Mouse (Mus musculus): ENCODE data around the gene Ildr2. TPM values are rescaled to one million over a fixed set of nuclear protein-coding genes. Genes with fewer than 3 reads are reported as not detected.

Gene Ildr2
- total RNA-seq, 1 experiment from 2014 or later = not detected

- no peak for ATAC-seq (replicated peaks; ENCODE audit: low read depth, poor library complexity, severe bottlenecking)
Observed at GRCm38 (mm10) chr1:166282597-166283210, 28.8 kb downstream of the Ildr2 start.

DNA sequence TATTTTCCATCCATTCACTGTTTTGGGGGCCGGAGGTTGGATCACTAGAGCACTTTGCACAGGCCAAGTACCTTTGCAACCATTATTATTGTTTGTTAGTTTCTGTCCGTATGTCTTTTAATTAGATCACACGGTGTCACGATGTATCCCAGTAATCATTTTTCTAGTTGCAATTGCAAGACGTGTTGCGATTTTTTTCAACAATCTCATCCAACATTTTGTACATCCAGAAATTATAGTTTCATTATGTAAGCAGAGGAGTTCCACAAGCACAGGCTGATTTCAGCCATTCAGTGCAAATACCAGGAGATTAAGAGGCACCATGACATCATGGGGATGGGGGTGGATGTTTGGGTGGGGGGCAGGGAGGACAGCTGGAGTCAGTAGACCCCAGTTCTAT is 29.5 kb downstream of the Ildr2 start:
- no peak for ATAC-seq (replicated peaks; ENCODE audit: low read depth, poor library complexity, severe bottlenecking)

- ATAC-seq (replicated peaks; ENCODE audit: low read depth, poor library complexity, severe bottlenecking) = peak; percentile 80
Observed at GRCm38 (mm10) chr1:166284390-166284789, 30.5 kb downstream of the Ildr2 start.

- no peak for ATAC-seq (replicated peaks; ENCODE audit: low read depth, poor library complexity, severe bottlenecking)
Observed at GRCm38 (mm10) chr1:166286231-166286630, 32.3 kb downstream of the Ildr2 start.

- no peak for ATAC-seq (replicated peaks; ENCODE audit: low read depth, poor library complexity, severe bottlenecking)
Observed at GRCm38 (mm10) chr1:166290562-166290961, 36.6 kb downstream of the Ildr2 start.

GRCm38 (mm10) chr1:166293086-166293485 is 39.1 kb downstream of the Ildr2 start:
- ATAC-seq (replicated peaks; ENCODE audit: low read depth, poor library complexity, severe bottlenecking) = no peak

DNA sequence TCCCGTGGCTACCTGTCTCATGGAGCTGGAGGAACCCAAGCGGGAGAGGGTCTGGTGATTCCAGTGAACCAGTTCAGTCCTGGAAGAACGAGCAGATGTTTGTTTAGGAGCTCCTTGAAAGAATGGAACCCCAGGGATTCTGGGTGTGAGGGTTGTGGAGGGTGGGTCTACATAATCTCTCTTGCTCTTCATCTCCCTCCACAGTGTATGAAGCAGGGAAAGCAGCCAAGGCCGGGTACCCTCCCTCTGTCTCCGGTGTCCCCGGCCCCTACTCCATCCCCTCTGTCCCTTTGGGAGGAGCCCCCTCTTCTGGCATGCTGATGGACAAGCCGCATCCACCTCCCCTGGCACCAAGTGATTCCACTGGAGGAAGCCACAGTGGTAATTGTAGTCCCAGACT is 41.6 kb downstream of the Ildr2 start:
- ATAC-seq (replicated peaks; ENCODE audit: low read depth, poor library complexity, severe bottlenecking) = no peak

GRCm38 (mm10) chr1:166296371-166296770 is 42.4 kb downstream of the Ildr2 start:
- no peak for ATAC-seq (replicated peaks; ENCODE audit: low read depth, poor library complexity, severe bottlenecking)

DNA sequence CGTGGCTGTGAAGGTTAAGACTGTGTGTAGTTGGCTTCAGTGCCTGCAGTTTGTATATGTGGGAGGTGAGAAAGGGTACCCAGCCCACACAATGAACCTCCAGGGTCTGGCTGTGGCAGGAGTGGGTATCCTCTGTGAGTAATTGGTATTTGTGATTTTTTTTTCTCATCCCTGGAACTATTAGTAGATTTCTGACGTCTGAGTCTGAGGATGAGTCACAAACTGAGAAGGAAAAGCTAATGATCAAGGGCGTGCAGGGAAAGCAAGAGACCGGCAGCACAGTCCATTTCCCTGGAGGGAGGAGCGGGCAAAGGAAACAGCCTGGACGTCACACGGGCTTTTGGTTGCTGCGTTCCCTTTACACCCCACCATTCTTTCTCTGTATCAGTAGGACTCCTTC is 43.0 kb downstream of the Ildr2 start:
- ATAC-seq (replicated peaks; ENCODE audit: low read depth, poor library complexity, severe bottlenecking) = no peak

DNA sequence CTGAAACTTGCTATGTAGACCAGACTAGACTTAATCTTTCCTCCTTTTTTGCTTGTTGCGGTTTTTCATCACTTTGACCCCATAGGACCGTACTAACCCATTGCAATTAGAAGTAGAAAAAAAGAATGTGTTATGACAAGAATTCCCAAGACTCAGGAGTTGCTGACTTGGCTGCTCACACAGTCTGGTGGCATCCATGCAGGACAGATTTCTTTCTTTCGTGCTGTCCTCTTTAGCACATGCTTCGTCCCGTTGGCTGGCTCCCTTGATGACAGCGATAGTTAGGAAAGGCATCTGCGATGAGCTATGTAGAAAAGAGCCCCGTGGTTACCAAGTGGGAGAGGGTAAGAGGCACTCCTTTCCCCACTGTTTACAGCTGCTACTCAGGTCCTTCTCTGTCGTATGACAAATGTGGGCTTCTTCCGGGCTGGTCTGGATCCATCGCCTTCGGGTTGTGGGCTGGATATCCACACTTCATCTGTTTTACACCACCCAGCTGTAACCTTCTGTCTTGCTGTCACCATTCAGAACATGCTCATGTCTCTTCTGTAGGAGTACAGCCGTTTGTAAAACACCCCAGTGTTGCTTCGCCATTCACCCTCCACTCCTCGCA is 43.7 kb downstream of the Ildr2 start:
- ATAC-seq (replicated peaks; ENCODE audit: low read depth, poor library complexity, severe bottlenecking) = no peak

DNA sequence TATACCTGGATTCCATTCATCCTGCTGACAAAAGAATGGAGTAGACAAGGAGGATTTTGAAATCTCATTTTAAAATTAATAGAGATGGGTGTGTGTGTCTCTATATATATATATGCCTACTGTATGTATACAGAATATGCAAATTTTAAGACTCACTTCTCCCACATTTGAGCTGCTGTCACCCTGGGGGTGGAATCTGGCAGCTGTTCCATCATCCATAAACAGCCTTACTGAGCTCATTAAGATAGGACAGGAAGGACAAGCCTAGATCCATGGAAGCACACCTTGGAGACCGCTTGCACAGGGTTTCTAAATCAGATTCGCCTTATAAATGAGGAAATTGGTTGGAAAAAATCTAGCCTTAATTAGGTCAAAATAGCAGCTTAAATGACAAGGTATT is 44.9 kb downstream of the Ildr2 start:
- no peak for ATAC-seq (replicated peaks; ENCODE audit: low read depth, poor library complexity, severe bottlenecking)

- peak; percentile 73; the same call in 1 of the 2 replicates for ATAC-seq (replicated peaks; ENCODE audit: low read depth, poor library complexity, severe bottlenecking)
Observed at GRCm38 (mm10) chr1:166299821-166300220, 45.9 kb downstream of the Ildr2 start.

- ATAC-seq (replicated peaks; ENCODE audit: low read depth, poor library complexity, severe bottlenecking) = no peak
Observed at GRCm38 (mm10) chr1:166300526-166300925, 46.6 kb downstream of the Ildr2 start.

DNA sequence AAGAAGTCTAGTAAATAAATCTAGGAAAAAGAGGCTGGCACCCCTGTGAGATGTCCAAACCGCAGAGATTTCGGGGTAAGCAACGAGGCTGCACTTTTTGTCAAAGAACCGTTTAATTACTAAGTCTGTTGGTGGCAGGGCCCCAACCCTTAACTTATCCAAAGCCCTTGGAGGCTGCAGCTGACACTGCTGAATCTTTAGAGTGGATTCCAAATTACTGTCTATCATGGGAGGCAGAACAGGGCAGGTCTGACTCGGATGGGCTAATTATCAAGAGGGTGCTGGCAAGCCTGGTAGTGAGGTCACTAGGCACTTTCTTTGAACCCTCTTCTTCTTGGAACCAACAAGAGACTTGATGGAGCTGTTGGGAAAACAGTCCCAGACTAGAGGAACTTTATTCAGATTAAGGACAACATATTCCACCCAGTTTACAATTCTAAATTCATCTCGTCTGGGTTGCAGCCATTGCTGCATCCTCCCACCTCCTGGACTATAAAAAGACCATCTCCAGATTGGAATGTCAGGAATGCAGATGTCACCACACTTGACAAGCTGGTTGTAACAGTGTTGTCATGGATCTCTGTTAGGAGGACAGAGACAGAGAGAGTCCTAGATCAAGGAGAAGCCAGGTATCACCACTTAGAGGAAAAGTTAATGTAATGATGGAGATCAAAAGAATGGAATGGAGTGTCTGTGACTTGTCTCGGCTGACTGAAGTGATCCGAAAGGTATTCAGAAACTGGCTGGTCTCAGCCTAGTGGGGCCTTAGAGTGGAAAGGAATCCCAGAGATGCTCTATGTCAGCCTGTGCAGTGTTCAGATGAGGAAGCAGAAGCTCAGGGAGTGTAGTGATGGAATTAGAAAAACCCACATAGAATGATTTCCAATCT is 50.7 kb downstream of the Ildr2 start:
- ATAC-seq (replicated peaks; ENCODE audit: low read depth, poor library complexity, severe bottlenecking) = no peak

DNA sequence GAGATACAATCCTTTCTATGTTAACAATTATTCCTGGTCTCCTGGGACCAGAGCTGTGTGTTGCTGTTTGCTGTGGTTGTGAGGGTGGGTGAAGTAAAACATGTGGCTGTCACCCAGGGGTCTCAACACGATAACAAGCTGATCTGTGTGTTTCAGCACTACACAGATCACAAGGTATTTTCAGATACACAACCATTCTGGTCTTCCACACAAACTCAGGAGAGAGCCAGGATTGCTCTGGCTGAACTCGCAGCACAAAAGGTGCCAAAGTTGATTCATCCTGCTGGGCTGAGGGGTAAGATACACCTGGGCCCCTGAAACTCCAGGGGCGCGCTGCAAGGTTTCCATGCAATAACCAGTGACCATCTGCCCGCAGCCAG is 54.5 kb downstream of the Ildr2 start:
- ATAC-seq (replicated peaks; ENCODE audit: low read depth, poor library complexity, severe bottlenecking) = no peak

GRCm38 (mm10) chr1:166308851-166309715 is 55.1 kb downstream of the Ildr2 start:
- peak; percentile 37 for ATAC-seq (replicated peaks; ENCODE audit: low read depth, poor library complexity, severe bottlenecking)

GRCm38 (mm10) chr1:166311151-166311550 is 57.2 kb downstream of the Ildr2 start:
- no peak for ATAC-seq (replicated peaks; ENCODE audit: low read depth, poor library complexity, severe bottlenecking)

DNA sequence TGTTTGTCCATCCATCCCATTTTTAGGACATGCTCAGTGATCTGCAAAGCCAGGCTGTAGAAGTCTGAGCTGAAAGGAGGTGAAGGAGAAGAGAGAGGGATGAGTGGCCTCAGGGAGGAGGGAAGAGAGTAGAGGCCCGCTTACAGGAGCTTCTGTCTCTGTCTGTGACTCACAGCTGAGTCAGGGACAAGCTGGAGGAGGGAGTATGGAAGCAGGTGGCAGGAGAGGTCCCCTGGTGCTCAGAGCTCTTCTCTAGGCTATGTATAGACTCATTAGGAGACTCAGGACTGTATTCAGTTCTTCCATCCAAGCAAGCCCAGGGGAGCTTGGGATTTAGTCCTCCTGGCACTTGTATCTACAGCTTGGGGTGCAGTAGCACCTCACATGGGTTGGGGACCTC is 59.7 kb downstream of the Ildr2 start:
- ATAC-seq (replicated peaks; ENCODE audit: low read depth, poor library complexity, severe bottlenecking) = no peak

GRCm38 (mm10) chr1:166315706-166316105 is 61.8 kb downstream of the Ildr2 start:
- no peak for ATAC-seq (replicated peaks; ENCODE audit: low read depth, poor library complexity, severe bottlenecking)

- peak; percentile 85 for ATAC-seq (replicated peaks; ENCODE audit: low read depth, poor library complexity, severe bottlenecking)
Observed at GRCm38 (mm10) chr1:166319132-166319698, 65.3 kb downstream of the Ildr2 start.
